Mouse (Mus musculus) CH12.LX (cell line): Measurements from ENCODE around the gene Dtd1.

Source experiments
- CHD2 ChIP-seq: IDR thresholded peaks from 2 replicates; pipeline ENCODE4 v1.6.1; 2011; ENCODE audit warnings: low read length, improper control_type of control experiment
- CTCF ChIP-seq, 2 experiments: IDR thresholded peaks in 1 of 2; conservative IDR thresholded peaks in 1 of 2; 2 replicates each; pipeline ENCODE4 v1.5.1; 2011 to 2012; ENCODE audit warnings: low read depth in 2 of 2, low read length in 2 of 2, improper control_type of control experiment in 1 of 2, inconsistent platforms in 1 of 2, mild to moderate bottlenecking in 1 of 2, moderate library complexity in 1 of 2
- E2F4 ChIP-seq: IDR thresholded peaks from 2 replicates; pipeline ENCODE4 v1.6.1; 2011; ENCODE audit warnings: low read depth, low read length, improper control_type of control experiment; ENCODE audit not compliant: insufficient replicate concordance
- MYC ChIP-seq: IDR thresholded peaks from 2 replicates; pipeline ENCODE4 v1.6.1; 2011; ENCODE audit warnings: low read depth, mild to moderate bottlenecking, improper control_type of control experiment, low read length
- POLR2A ChIP-seq: IDR thresholded peaks from 2 replicates; pipeline ENCODE4 v1.6.1; 2011; ENCODE audit warnings: low read depth, mild to moderate bottlenecking, improper control_type of control experiment, low read length
- ZC3H11A ChIP-seq: IDR thresholded peaks from 2 replicates; pipeline ENCODE4 v1.6.1; 2012; ENCODE audit warnings: low read depth, mild to moderate bottlenecking, inconsistent platforms, low read length, improper control_type of control experiment

DNA sequence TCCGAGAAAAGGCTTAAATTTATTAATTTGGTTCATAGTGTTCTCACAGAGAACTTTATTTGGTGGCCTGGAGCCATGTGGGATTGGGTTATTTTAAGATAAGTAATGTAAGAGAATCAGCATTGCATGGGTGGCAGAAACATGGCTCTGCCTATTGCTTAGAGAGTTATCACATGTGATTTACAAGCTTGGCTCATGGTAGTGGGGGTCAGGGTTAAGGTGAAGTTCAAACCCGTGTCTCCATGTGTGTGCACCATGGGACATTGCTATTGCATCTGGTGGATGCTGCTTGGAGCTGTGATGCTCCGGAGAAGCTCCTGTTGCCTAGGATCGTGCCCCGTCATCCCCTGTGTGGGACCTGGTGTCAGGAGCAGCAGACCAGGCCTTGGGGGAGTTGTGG, 143.6 kb downstream of the Dtd1 start:
- TF ChIP-seq MYC (no peak), CHD2 (no peak), CTCF (conservative IDR thresholded peaks at IDR 0.05 in 1 of 2, IDR thresholded peaks at IDR 0.05 in 1 of 2; ENCODE audit: low read depth in 2 of 2, low read length in 2 of 2) (no peak), ZC3H11A (no peak), POLR2A (no peak), E2F4 (no peak)
